Mouse (Mus musculus) left cerebral cortex, adult 9 months (tissue): ENCODE measurements around the gene Aagab.

Source experiments
- DNase-seq, 2 experiments: peaks; one replicate each; pipeline ENCODE4 v3.0.0; 2022; ENCODE audit warnings: low spot score in 2 of 2

The Aagab gene

DNA sequence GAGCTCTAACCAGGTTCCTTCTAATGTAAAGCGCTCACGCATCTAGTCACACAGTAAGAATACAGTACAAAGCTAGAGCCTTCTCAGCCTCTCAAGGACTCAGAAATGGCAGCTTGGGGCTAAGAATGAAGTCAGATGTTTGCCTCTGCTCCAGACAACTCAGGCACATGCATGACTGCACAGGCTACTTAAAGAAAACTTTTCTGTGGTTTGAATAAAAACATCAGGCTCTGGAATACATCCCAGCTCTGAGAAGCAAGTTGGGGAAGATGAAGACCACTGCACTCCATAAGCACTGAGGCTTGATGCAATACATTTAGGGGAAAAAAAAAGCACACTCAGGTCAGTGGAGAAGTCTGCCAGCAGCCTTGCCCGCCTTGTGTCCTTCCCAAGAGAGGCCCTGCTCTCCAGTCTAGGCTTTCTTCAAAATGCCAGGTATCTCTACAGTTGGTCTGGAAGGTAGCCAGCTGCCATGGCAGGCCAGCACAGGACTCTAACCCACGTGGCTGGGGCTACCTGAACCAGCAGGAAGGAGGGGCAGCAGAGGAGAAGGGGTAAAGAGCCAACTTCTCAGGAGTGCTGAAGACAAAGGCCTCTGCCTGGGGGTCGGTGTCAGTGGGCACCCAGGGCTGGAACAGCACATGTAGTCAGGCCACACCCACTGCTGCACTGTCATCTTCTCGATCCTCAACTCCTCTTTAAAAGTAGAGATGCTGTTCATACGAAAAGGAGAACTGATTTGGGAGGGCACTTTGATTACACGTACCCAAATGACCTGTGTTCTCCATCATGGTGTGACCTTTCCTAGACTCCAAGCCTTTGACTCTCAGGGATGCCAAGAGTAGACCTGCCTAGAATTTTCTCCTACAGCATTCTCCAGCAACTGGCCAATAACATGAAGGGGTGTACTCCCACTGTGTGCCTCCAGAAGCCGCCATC is 45.4 kb downstream of the Aagab start:
- no peak for DNase-seq

DNA sequence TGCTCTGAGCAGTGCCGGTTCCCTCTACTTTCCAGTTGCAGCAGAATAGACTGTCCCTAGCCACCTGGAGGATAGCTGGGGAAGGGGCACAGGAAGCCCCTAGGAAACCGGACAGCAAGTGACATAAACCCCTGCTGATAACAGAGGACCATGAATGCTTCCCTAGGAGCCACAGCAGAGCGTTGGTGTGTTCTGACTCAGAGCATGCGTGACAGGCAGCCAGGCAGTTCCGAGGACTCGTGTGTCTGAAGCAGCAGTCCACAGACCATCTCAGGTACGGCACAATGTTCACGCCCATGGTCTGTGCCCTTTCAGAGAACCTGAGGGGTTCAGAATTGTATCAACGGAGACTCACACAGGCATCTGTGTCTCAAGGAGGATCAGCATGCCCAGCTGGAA is 46.1 kb downstream of the Aagab start:
- no peak for DNase-seq

DNA sequence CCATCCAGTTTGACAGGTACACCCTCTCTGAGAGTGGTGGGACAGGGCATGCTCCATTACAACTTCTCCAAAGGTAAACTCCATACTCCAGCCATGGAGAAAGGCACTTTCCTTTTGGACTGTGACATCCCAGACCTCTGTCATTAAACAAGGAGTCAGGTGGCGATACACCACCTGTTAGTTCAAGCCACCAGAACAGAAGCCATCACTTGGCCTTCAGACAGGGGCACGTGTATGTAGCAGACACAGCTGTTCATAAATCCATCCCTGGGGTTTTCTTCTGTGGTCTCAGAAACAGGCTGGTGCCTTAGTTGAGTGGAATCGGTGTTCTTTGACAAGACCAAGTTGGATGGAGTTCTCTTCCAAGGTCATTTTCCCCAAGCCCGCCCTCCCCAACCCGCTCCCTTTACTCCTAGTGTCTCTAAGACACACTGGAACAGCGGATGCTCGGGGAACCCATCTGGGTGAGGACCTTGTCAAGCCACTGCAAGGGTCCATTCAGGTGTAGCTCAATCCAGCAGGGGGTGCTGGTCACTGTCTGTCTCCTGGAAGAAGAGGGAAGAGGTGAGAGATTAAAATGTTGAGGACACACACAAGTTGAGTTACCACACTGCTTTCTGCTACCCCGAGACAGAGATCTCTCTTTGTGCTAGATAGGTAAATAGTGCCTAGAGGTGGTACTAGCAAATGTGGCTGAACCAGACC is 47.5 kb downstream of the Aagab start:
- DNase-seq: no peak

DNA sequence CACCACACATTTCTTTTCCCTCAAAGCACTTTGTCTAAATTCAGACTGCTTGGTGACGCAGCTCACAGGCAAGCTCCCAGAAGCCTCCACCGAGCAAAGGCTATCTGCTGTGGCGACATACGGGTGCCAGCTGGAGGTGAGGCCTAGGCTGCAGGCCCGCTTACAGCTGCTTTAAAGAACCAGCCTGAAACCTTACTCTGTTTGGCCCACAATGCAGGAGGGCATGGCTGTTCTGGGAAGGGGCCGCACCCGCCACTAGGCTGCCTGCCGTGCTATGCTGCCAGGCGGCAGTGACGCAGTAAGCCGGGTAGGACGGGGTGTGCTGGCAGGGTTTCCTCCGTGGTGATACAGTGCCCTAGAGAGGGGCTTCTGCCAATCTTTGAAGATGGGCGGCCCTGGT is 48.4 kb downstream of the Aagab start:
- no peak for DNase-seq

DNA sequence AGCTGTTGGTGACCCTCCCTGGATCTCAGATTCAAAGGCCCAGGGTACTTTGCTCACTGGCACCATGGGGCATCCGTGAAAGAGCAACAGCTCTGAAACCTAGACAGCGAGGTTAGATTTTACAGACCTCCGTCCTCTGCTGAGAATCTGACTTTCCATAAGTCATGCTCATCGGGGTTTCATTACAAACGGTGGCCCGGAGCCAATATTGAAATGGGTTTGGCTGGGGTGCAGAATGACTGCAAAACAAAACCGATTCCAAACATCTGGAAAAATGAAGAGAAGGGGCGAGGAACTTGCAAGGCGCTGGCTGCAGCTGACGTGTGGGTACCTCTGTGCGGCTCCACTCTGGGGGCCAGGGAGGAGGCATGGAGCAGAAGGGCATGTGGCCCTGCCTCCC is 49.1 kb downstream of the Aagab start:
- no peak for DNase-seq

DNA sequence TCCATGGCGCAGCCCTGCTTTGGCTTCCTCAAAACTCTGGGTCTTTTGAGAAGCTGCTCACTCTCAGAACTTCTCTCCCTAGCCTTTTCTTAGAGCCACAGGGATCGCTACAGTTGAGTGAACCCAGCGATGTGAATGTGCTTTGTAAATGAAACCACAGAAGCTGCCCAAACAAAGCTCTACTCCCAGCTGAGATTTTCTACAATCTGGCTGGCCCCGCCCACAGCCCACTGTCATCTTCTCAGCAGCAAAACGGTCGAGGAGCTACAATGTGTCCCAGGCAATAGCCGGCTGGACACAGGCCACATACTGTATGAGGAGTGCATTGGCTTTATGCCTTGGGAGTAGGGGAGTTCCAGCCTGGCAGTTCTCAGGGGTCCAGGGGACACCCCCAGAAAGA is 51.2 kb downstream of the Aagab start:
- no peak for DNase-seq

DNA sequence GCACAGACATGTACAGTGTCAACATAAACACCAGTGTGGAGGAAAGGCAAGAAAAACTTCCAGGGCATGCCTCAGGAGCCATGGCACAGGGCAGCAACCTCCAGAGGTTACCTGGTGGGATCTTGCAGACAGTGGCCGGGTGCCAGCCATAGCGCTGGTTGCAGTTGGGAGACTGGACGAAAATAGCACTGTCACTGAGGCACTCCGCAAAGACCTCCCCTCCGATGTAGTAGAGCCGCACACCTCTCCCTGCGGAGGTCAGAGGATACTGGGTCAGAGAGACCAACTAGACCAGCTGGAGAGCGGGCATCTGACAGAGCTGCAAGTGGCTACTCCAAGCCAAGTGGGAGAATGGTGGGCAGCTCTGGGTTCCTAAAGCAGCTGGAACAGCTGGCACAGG is 52.1 kb downstream of the Aagab start:
- no peak for DNase-seq

DNA sequence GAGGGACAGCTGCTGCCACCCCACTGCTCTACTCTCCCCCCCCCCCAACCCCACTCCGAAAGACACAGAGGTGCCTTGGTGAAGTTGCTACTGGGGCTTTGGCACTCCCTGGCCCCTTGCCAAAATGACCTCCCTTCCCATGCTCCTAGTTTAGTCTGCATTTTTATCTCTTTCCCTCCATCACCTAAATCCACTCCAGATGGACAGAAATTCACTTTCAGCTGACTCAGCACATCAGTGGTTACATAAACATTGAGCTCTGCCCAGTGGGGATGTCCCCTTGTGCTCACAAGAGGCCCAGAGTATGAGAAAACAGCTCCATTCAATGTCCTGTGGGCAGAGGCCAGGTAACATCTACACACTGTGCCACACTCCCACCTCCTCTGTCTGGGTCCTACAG is 52.6 kb downstream of the Aagab start:
- no peak for DNase-seq

DNA sequence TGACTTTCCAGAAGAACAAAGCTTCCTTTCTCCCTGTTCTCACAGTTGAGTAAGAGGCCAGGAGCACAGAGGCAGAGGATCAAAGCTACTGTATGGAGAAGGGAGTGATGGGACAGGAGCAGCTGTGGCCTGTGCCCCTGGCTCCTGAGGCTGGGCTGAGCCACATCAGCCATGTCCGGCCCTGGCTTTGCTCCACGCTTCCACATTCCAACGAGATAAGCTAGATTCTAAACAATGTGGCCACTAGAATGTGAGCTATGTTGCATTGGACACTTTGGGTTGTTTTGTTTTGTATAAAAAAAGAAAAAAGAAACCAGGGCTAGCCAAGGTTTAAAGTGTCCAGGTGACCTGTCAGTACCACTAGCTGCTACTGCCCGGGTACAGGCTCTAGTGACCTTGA is 54.7 kb downstream of the Aagab start:
- DNase-seq: no peak

DNA sequence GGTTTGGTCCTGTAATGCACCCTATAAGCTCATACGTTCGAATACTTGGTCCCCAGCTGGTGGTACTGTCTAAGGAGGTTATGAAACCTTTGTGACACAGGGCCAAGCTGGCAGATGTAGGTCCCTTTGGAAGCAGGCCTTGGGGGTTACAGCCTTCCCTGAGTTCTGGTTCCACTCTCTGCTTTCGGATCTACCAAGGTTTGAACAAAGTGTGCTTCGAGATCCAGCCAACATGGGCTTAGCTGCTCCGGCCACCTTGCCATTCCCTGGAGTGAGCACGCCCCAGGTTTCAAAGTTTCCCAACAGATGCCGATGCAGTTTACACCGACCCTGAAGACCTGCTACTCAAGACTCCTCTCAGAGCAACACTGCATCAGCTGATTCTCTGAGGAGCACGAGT is 56.0 kb downstream of the Aagab start:
- no peak for DNase-seq

DNA sequence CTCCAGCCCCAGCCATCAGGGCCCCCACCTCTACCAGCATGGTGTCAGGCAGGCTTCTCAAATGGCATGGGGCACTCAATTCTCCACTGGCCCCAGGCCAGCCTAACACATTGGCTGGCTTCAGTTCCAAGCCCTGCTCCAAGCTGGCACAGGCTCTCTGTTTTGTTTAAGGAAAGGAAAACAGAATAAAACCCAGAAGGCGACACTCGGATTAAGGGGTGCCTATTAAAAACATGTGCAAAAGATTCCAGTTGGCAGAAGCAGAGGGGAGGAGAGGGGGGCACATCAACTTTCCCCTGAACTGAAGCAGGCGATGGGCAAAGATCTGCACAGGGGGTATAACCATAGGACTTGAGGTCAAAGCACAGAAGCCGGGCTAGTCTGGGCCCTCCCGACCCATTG is 56.5 kb downstream of the Aagab start:
- DNase-seq: no peak

DNA sequence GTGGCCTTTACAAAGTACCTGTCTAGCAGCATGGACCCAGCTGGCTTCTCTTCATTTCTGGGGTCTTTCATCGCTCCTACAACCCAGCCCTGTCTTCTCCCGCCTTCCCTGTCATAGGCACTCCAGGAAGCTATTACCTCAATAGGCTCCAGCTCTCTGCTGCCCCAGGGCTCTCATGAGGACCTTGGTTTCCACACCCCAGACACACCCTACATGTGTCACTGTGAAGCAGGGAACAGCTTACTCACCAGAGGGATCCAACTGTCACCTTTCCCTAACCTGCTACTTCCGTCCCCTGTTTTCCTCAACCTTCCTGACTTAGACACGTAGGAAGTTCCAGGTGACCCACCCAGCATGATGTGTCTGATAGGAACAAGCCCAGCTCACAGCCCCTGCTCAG is 57.6 kb downstream of the Aagab start:
- DNase-seq: no peak

DNA sequence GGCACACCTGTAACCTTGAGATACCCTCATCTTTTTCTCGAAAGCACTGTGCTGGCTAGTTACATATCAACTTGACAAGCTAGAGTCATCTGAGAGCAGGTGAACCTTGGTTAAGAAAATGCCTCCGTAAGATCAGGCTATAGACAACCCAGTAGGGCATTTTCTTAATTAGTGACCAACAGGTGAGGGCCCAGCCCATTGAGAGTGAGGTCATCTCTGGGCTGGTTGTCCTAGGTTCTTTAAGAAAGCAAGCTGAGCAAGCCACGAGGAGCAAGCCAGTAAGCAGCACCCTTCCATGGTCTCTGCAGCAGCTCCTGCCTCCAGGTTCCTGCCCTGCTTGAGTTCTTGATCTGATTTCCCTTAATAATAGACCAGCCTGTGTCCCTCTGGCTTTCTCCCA is 58.2 kb downstream of the Aagab start:
- DNase-seq: no peak

DNA sequence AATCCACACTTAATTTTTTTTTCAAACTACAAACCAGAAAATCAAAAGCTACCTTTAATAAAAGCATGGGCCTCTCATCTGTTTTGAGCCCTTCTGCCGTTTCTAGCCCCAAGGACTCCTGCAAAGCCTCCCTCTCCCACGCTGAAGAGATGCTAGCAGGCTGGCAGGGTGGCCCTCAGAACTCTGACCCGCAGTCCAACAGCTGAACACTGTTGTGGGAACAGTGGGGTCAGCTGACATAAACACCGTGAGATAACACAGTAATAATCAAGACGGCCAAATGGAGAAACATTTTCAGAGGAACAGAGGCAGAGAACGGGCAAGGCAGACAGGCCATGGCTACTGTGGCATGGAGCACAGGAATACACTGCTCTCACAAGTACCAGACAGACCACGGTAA is 60.3 kb downstream of the Aagab start:
- no peak for DNase-seq

DNA sequence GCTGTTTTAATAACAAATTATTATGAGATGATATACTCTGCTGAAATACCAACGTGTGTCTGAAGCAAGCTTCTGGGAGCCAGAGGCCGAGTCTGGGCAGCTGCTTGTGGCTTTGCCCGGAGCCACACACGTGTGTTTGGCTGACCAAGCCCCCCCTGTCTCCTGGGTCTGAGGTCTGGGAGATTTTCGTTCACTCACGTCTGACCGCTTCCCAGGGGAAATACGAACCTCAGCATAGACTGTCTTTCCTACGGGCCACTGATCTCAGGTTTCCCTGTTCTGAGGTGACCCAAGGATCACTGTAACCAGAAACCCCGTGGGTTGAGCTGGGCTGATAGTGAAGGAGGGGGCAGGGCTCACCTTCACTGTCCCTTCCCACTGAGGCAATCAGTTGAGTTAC is 60.8 kb downstream of the Aagab start:
- DNase-seq: no peak

DNA sequence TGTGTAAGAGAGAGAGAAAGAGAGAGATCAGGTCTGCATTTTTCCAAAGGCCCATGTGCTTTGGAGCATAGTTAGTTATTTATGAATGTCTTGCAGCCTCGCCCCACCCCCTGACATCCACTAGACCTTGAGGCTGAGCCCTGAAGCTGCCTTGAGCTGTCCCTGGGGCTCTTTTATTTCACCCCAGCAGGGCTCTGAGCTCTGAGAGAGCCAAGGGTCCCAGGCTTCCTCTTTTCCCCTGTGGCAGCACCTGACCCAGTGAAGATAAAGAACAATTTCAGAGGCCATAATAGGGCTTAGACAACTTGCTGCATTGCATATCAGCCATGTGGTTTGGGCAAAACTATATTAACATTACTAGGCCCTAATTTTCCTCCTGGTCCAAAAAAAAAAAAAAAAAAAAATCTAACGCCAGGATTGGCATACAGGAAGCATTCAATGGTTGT is 61.9 kb downstream of the Aagab start:
- no peak for DNase-seq

DNA sequence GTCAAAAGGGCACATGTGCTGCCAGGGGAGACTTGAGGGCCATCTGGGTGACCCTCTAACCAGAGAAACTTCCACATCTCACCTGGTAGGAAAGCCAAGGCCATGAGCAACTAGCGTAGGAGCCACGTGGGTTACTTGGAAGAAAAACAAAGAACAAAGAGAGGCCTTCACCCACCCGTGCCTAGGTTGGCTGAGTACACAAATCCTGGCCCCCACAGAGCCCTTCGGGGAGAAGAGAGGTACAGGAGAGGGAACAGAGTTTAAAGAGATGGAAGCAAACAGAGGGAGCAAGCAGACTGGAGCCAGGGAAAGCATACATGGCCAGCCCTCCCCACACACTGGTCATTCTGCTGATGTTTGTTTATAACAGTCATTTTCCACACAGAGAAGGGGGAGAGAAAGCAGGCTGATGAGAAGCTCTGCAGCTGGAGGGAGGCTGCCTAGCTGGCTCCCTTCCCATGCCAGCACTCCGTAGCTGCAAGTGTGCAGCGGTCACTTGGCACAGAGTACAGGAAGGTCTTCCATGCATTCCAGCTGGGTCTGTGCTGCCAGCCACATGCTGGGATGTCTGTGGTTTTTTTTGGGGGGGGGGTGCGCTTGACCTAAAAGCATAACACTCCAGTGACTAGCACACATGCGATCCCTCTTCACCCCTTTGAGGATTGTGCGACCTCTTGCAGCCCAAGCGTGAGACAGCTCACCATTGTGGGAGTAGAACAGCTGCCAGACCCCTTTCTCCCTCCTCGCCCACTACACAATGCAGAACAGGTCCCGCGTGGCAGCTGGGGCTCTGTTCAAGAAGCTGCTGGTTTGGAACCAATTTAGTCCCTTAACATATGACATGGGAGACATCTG is 62.6 kb downstream of the Aagab start:
- no peak for DNase-seq

DNA sequence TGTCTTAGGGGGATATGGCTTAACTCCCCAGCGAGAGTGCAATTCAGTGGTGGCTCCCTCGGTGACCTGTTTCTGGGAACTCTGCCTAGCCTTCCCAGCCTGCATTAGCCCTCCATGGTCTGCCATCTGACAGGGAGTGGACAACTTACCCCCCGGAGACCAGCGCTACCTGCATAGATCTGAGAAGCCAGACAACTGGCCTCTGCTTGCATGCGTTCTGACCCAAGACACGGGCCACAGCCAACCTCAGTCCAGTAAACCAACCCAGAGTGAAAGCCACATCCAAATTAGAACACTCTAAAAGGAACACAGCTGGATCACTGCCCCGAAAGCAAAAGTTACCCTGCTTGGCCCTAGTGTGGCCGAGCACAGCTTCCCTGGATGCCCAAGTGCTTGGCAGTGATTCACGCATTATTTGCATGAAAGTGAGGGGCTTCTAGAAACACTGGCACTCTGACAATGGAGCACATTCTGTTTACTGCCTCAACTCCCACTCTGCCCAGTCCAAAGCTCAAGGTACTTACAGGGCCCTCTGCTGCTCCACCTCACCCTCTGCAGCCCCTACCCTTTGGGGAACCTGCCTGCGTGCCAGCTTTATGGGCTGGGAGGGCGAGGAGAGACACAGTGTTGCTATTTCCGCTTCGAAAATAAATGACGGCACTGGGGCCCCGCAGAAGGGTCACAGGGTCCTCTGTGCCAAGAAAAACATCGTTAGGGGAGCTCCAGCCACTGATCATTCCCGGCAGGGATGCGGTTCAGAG is 64.3 kb downstream of the Aagab start:
- DNase-seq: no peak

DNA sequence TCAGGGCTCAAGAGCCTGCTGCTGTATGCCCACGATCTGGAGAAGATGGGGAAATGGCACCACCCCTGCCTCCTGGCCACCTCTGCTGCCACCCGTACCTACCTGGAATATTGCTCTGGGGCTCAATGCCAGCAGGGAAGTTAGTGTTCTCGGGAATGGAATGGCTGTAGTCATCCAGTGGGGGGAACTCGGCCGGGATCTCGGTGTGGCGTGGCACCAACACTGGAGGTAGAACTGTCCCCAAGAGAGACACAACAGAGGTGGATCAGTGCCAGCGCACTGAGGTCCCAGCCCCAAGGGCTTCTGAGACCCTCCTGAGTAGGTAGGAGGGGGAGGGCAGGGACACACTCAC is 64.9 kb downstream of the Aagab start:
- no peak for DNase-seq

DNA sequence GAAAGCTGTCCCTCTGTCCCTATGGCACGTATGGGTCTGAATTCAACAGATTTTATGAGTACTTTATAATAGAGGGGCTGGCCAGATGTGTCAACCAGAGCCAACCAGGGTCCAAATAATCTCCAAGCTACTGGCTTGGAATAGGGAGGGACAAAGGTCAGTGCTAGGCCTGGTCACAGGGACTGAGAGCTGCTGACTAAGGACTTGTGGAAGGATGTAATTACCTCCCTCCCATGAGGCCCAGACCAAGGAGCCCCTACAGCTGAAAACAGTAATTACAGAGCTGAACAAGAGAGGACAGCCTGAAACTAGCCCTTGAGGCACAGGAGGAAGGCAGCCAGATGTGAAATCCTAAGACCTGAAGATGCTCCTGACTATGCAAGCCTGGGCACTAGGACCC is 66.2 kb downstream of the Aagab start:
- no peak for DNase-seq

DNA sequence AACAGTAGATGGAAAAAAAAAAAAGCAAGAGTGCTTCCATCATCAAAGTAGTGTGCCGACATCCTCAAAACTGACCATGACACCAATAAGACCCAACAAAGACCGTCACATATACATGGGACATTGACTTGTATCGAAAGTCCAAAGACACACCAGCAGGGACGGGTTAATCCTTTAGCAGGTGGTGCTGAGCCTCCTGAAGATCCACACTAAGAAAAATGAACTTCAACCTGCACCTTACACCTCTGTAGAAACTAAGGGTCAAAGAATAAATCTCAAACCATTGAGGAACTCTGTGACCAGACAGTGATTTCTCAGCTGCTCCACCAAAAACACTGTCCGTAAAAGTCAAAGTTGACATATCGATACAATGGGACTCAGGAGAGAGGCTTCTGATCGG is 67.4 kb downstream of the Aagab start:
- DNase-seq: no peak
